Mouse (Mus musculus) midbrain, postnatal 0 days (tissue): ENCODE data around the gene Cyp4f14. TPM values are rescaled to one million over a fixed set of nuclear protein-coding genes. Genes with fewer than 3 reads are reported as not detected.

Experiments
- ATAC-seq: fragments of 200-750 bp; cut with Nextera tagmentation; 2 replicates; pipeline ENCODE4 v1.8.0; 2017; ENCODE audit warnings: moderate number of reproducible peaks, mild to moderate bottlenecking, moderate TSS enrichment, moderate library complexity; ENCODE audit not compliant: low FRiP score
- DNase-seq: peaks from one replicate; pipeline ENCODE4 v3.0.0-alpha.2; 2015; ENCODE audit warnings: low spot score
- H3K27ac ChIP-seq: fragments of 300-500 bp; sonication (generic); 2 replicates; pipeline ENCODE4 v1.5.1; 2014; ENCODE audit warnings: low read depth, mild to moderate bottlenecking, low read length, mixed read lengths
- H3K27me3 ChIP-seq: fragments of 300-500 bp; sonication (generic); 2 replicates; pipeline ENCODE4 v1.6.1; 2014; ENCODE audit warnings: low read length, control low read depth, mixed read lengths; ENCODE audit not compliant: insufficient read depth
- H3K36me3 ChIP-seq: fragments of 300-500 bp; sonication (generic); 2 replicates; pipeline ENCODE4 v1.6.1; 2014; ENCODE audit warnings: low read length, control low read depth, mixed read lengths; ENCODE audit not compliant: insufficient read depth
- H3K4me1 ChIP-seq: fragments of 300-500 bp; sonication (generic); 2 replicates; pipeline ENCODE4 v1.6.1; 2014; ENCODE audit warnings: mild to moderate bottlenecking, control low read depth, antibody characterized with exemption, low read length, mixed read lengths; ENCODE audit not compliant: insufficient read depth
- H3K4me2 ChIP-seq: fragments of 300-500 bp; sonication (generic); 2 replicates; pipeline ENCODE4 v1.6.1; 2014; ENCODE audit warnings: low read depth, mild to moderate bottlenecking, low read length, mixed read lengths; ENCODE audit not compliant: poor library complexity, severe bottlenecking
- H3K4me3 ChIP-seq: fragments of 300-500 bp; sonication (generic); 2 replicates; pipeline ENCODE4 v1.5.1; 2014; ENCODE audit warnings: low read depth, mild to moderate bottlenecking, low read length, moderate library complexity
- H3K9ac ChIP-seq: fragments of 300-500 bp; sonication (generic); replicated peaks from 2 replicates; pipeline ENCODE4 v1.6.1; 2014; ENCODE audit warnings: mild to moderate bottlenecking, low read length, moderate library complexity, mixed read lengths; ENCODE audit not compliant: poor library complexity, severe bottlenecking
- H3K9me3 ChIP-seq: fragments of 300-500 bp; sonication (generic); 2 replicates; pipeline ENCODE4 v1.6.1; 2016; ENCODE audit warnings: low read length, control low read depth
- CTCF ChIP-seq: IDR thresholded peaks from 2 replicates; pipeline ENCODE4 v1.5.1; 2016; ENCODE audit warnings: antibody characterized with exemption, mild to moderate bottlenecking
- WGBS: fragments of 180-500 bp; shearing (Covaris S2); extraction: QIAGEN DNeasy Blood & Tissue Kit; methylation state at CpG from one replicate; pipeline ENCODE4 v1.1.7; 2014; 5-methylcytosine and 5-hydroxymethylcytosine counted together
- polyA plus RNA-seq: library from polyadenylated mRNA; unstranded; fragments of >200 nt; fragmentation: Nextera tagmentation; extraction: Ambion mirVana; gene quantifications from 2 replicates; pipeline ENCODE4 v1.2.1, GENCODE M21; 2015
- total RNA-seq: library from RNA; depleted of rRNA; stranded (reverse); fragments of >200 nt; gene quantifications from 2 replicates; pipeline ENCODE4 v1.2.3, GENCODE M21; 2014

Cyp4f14 gene
- total and polyA plus RNA-seq, 2 experiments from 2014 or later = 0.77 to 1.2 TPM

GRCm38 (mm10) chr17:32890852-32891238 is 26.3 kb downstream of the Cyp4f14 start:
- ATAC-seq (peak; percentile 58), DNase-seq (no peak)
- Histone ChIP-seq H3K9me3 (no peaks in the 10 kb centered on the region), H3K4me3 (peak overlapping the region; percentile 68), H3K4me1 (peaks cover 8% of the 10 kb centered on the region; the same call in 1 of the 2 replicates), H3K36me3 (no peaks in the 10 kb centered on the region), H3K9ac (peak overlapping the region; percentile 50), H3K4me2 (peak overlapping the region; percentile 87), H3K27me3 (no peaks in the 10 kb centered on the region), H3K27ac (peak overlapping the region; percentile 82)
- WGBS = 6% methylated on average over 11 of the region's 11 CpGs
- no peak for TF ChIP-seq CTCF

GRCm38 (mm10) chr17:32889611-32890010 is 27.5 kb downstream of the Cyp4f14 start:
- Histone ChIP-seq H3K4me3 (no peak overlapping the region), H3K9ac (no peak overlapping the region), H3K4me1 (peaks cover 8% of the 10 kb centered on the region; the same call in 1 of the 2 replicates), H3K9me3 (no peaks in the 10 kb centered on the region), H3K4me2 (no peak overlapping the region), H3K27ac (no peak overlapping the region), H3K36me3 (no peaks in the 10 kb centered on the region), H3K27me3 (no peaks in the 10 kb centered on the region)
- DNase-seq = no peak
- no peak for ATAC-seq
- TF ChIP-seq CTCF = no peak
- 93% methylated on average over 6 of the region's 6 CpGs for whole genome bisulfite sequencing

- no peak for TF ChIP-seq CTCF
- Histone ChIP-seq H3K4me1 (no peaks in the 10 kb centered on the region), H3K27ac (no peak overlapping the region), H3K9ac (no peak overlapping the region), H3K4me2 (no peak overlapping the region), H3K9me3 (no peaks in the 10 kb centered on the region), H3K36me3 (peaks cover 31% of the 10 kb centered on the region), H3K4me3 (no peak overlapping the region), H3K27me3 (no peaks in the 10 kb centered on the region)
- 94% methylated on average over 14 of the region's 14 CpGs for WGBS
- ATAC-seq (no peak), DNase-seq (no peak)
Measured at GRCm38 (mm10) chr17:32880320-32881218, 36.6 kb downstream of the Cyp4f14 start.

- H3K9me3 ChIP-seq = no peaks in the 10 kb centered on the region
- no peaks in the 10 kb centered on the region for H3K27me3 ChIP-seq
- no peak overlapping the region for H3K9ac ChIP-seq
- ATAC-seq (no peak), DNase-seq (no peak)
- 94% methylated on average over 11 of the region's 11 CpGs for whole genome bisulfite sequencing
- H3K4me3 ChIP-seq = no peak overlapping the region
- H3K4me2 ChIP-seq = no peak overlapping the region
- TF ChIP-seq CTCF = no peak
- no peaks in the 10 kb centered on the region for H3K4me1 ChIP-seq
- H3K36me3 ChIP-seq = peaks cover 27% of the 10 kb centered on the region
- no peak overlapping the region for H3K27ac ChIP-seq
Measured at GRCm38 (mm10) chr17:32878773-32879172, 38.4 kb downstream of the Cyp4f14 start.

GRCm38 (mm10) chr17:32877471-32878171 is 39.5 kb downstream of the Cyp4f14 start:
- no peak for DNase-seq
- no peak for TF ChIP-seq CTCF

GRCm38 (mm10) chr17:32872696-32873095 is 44.4 kb downstream of the Cyp4f14 start:
- Histone ChIP-seq H3K4me3 (no peak overlapping the region), H3K9ac (no peak overlapping the region), H3K4me2 (no peak overlapping the region), H3K27ac (no peak overlapping the region), H3K4me1 (no peaks in the 10 kb centered on the region), H3K36me3 (no peaks in the 10 kb centered on the region), H3K27me3 (no peaks in the 10 kb centered on the region), H3K9me3 (no peaks in the 10 kb centered on the region)
- no peak for ATAC-seq
- 64% methylated on average over 5 of the region's 5 CpGs for WGBS
- DNase-seq = no peak
- no peak for TF ChIP-seq CTCF

More at GRCm38 (mm10) chr17:32877471-32878171, 39.5 kb downstream of the Cyp4f14 start:
- H3K27me3 ChIP-seq = no peaks in the 10 kb centered on the region
- no peak overlapping the region for H3K27ac ChIP-seq
- no peak overlapping the region for H3K9ac ChIP-seq
- WGBS = 20% methylated on average over 22 of the region's 22 CpGs
- peaks cover 15% of the 10 kb centered on the region for H3K36me3 ChIP-seq
- H3K4me1 ChIP-seq = no peaks in the 10 kb centered on the region
- H3K9me3 ChIP-seq = no peaks in the 10 kb centered on the region
- no peak for ATAC-seq
- H3K4me3 ChIP-seq = no peak overlapping the region
- no peak overlapping the region for H3K4me2 ChIP-seq
